Comparison of ENCODE assay signal across 8 mouse cellular contexts in genomic region chr16:55821571-55821981, GRCm38 (mm10). TPM values are rescaled to one million over a fixed set of nuclear protein-coding genes. Genes with fewer than 3 reads are reported as not detected.
DNase-seq lines count a peak whose midpoint lies in the region; ATAC-seq and TF ChIP-seq lines count a peak whose summit lies in the region.

No protein-coding gene starts in this region.

- H3K27me3 ChIP-seq in forebrain, embryonic 10.5 days (ENCODE audit: poor library complexity, severe bottlenecking): peaks cover 9% of the 10 kb centered on the region; the same call in 1 of the 2 replicates
- H3K27me3 ChIP-seq in liver, postnatal 0 days (ENCODE audit: insufficient read depth, low read length): no peaks in the 10 kb centered on the region
- no peaks in the 10 kb centered on the region for H3K27me3 ChIP-seq in small intestine, adult 2 months (ENCODE audit: control insufficient read depth, insufficient read depth, low read length)

- WGBS in forebrain, embryonic 10.5 days: 0% methylated on average over 37 of the region's 40 CpGs
- WGBS in liver, postnatal 0 days (ENCODE audit: insufficient replicate concordance): under 1% methylated on average over 35 of the region's 40 CpGs
- under 1% methylated on average over 39 of the region's 40 CpGs for WGBS in small intestine, adult 2 months

- peak overlapping the region; percentile 78 for H3K4me2 ChIP-seq in liver, postnatal 0 days (ENCODE audit: low read depth, low read length)

- TF ChIP-seq EP300 in liver, postnatal 0 days (IDR thresholded peaks at IDR 0.05; ENCODE audit: low read depth): no peak

- DNase-seq in embryo, embryonic 10 days (ENCODE audit: low spot score): peak; percentile 57
- DNase-seq in embryo, embryonic 11 days: no peak
- peak; percentile 78 for DNase-seq in CD4-positive helper T cell, adult 2 months (ENCODE audit: low read depth, low spot score)
- DNase-seq in forebrain, embryonic 10.5 days (ENCODE audit: extremely low spot score, low spot score): no peak
- DNase-seq in induced T-regulatory cell, adult 2 months (ENCODE audit: low read depth): peak; percentile 78
- no peak for DNase-seq in liver, postnatal 0 days
- DNase-seq in layer of hippocampus, postnatal 10 days (ENCODE audit: low spot score in 2 of 2): no peak

- no peak for TF ChIP-seq CTCF in liver, postnatal 0 days (IDR thresholded peaks at IDR 0.05; ENCODE audit: low read depth)
- no peak for TF ChIP-seq CTCF in small intestine, adult 2 months (IDR thresholded peaks at IDR 0.05; ENCODE audit: extremely low read depth, insufficient read length, insufficient replicate concordance, low read depth, low read length)

- TF ChIP-seq POLR2A in small intestine, adult 2 months (IDR thresholded peaks at IDR 0.05; ENCODE audit: low read depth, low read length): no peak

- H3K36me3 ChIP-seq in forebrain, embryonic 10.5 days (replicated peaks): peaks cover 26% of the 10 kb centered on the region
- peaks cover 19% of the 10 kb centered on the region for H3K36me3 ChIP-seq in liver, postnatal 0 days (replicated peaks; ENCODE audit: insufficient read depth, low read length)
- peaks cover 21% of the 10 kb centered on the region for H3K36me3 ChIP-seq in small intestine, adult 2 months (ENCODE audit: control insufficient read depth, insufficient read depth, low read length)

- H3K27ac ChIP-seq in forebrain, embryonic 10.5 days: peak overlapping the region; percentile 94
- H3K27ac ChIP-seq in liver, postnatal 0 days (ENCODE audit: low read depth): peak overlapping the region; percentile 99
- H3K27ac ChIP-seq in small intestine, adult 2 months (ENCODE audit: insufficient read depth, low read depth, low read length): peak overlapping the region; percentile 89

- H3K9me3 ChIP-seq in forebrain, embryonic 10.5 days: no peaks in the 10 kb centered on the region
- no peaks in the 10 kb centered on the region for H3K9me3 ChIP-seq in liver, postnatal 0 days (ENCODE audit: low read length)

- H3K4me1 ChIP-seq in forebrain, embryonic 10.5 days: peaks cover 53% of the 10 kb centered on the region
- peaks cover 7% of the 10 kb centered on the region; the same call in 1 of the 2 replicates for H3K4me1 ChIP-seq in liver, postnatal 0 days (ENCODE audit: insufficient read depth)
- H3K4me1 ChIP-seq in small intestine, adult 2 months (ENCODE audit: control insufficient read depth, insufficient read depth, insufficient read length, low read length): peaks cover 9% of the 10 kb centered on the region

- peak overlapping the region; percentile 91 for H3K9ac ChIP-seq in liver, postnatal 0 days (replicated peaks)

- peak; percentile 7; the same call in 1 of the 2 replicates for ATAC-seq in liver, postnatal 0 days

- H3K4me3 ChIP-seq in forebrain, embryonic 10.5 days: peak overlapping the region; percentile 82
- peak overlapping the region; percentile 85 for H3K4me3 ChIP-seq in liver, postnatal 0 days (ENCODE audit: low read depth, low read length)
- peak overlapping the region; percentile 96 for H3K4me3 ChIP-seq in small intestine, adult 2 months (ENCODE audit: low read depth, low read length)

RNA-seq across cellular contexts. Expression of gene Nfkbiz, which starts 17.1 kb away (rescaled TPM):
- polyA plus RNA-seq in forebrain, embryonic 10.5 days (2016; fragmentation: Nextera tagmentation; extraction: Ambion mirVana): 1.4 and 1.8 TPM in 2 replicates
- 2.7 and 3.2 TPM in 2 replicates for polyA plus RNA-seq in liver, postnatal 0 days (2015; fragmentation: Nextera tagmentation; extraction: Ambion mirVana)
- 38.6 and 53.2 TPM in 2 replicates for polyA plus RNA-seq in small intestine, adult 2 months (2012; rRNA removed)
- 1 to 10 TPM; 4.4 to 4.5 TPM for total RNA-seq in layer of hippocampus, postnatal 10 days (2021)

Comparison
In these comparisons a context has a peak if more than half of its experiments do, and no peak if none do; other contexts are left out.
1. DNase-seq: peak in embryo, embryonic 10 days (single experiment), CD4-positive helper T cell, adult 2 months (single experiment) and induced T-regulatory cell, adult 2 months (single experiment); none in embryo, embryonic 11 days (single experiment), forebrain, embryonic 10.5 days (single experiment), liver, postnatal 0 days (single experiment) and layer of hippocampus, postnatal 10 days (0 of 2).
2. Peak in every context shown above with its lines, with median percentiles within 50 percentile points of each other: H3K27ac ChIP-seq and H3K4me3 ChIP-seq.